Mouse (Mus musculus) c-Kit-negative CD71-positive TER-119-positive erythroid progenitor cells, embryonic 14.5 days (primary cell): ENCODE measurements around the gene Tmem167b.

Experiments used
- DNase-seq: peaks from one replicate; pipeline ENCODE4 v3.0.0-alpha.2; 2013; ENCODE audit warnings: low read depth, low spot score

Tmem167b gene

GRCm38 (mm10) chr3:108536517-108537260 is 25.6 kb downstream of the Tmem167b start, which contains the start of gene 5330417C22Rik:
Gene 5330417C22Rik (minus strand): TSS chr3:108536536.
- no peak for DNase-seq

- DNase-seq = no peak
These were observed 26.3 kb downstream of the Tmem167b start for GRCm38 (mm10) chr3:108535896-108536516.

GRCm38 (mm10) chr3:108533951-108534350 is 28.3 kb downstream of the Tmem167b start, which contains the start of gene 1700013F07Rik:
Gene 1700013F07Rik (plus strand): TSS chr3:108534150.
- no peak for DNase-seq

- no peak for DNase-seq
These were observed 29.0 kb downstream of the Tmem167b start for GRCm38 (mm10) chr3:108533114-108533885.

- no peak for DNase-seq
These were observed 33.8 kb downstream of the Tmem167b start for GRCm38 (mm10) chr3:108528489-108528888.

GRCm38 (mm10) chr3:108523415-108523814 is 38.9 kb downstream of the Tmem167b start:
- no peak for DNase-seq

- no peak for DNase-seq
These were observed 44.0 kb downstream of the Tmem167b start for GRCm38 (mm10) chr3:108518276-108518675.

- DNase-seq = no peak
These were observed 48.8 kb downstream of the Tmem167b start for GRCm38 (mm10) chr3:108513465-108513864.

- no peak for DNase-seq
These were observed 51.4 kb downstream of the Tmem167b start for GRCm38 (mm10) chr3:108510716-108511483.

- no peak for DNase-seq
These were observed 52.1 kb downstream of the Tmem167b start for GRCm38 (mm10) chr3:108510156-108510555.

- DNase-seq = no peak
These were observed 53.4 kb downstream of the Tmem167b start for GRCm38 (mm10) chr3:108508745-108509474.
